Mouse (Mus musculus): Measurements from ENCODE around the gene Yipf2. TPM values are rescaled to one million over a fixed set of nuclear protein-coding genes. Genes with fewer than 3 reads are reported as not detected.

Gene Yipf2
- total and polyA plus RNA-seq, 2 experiments from 2014 or later, result 17.0 to 21.7 TPM

DNA sequence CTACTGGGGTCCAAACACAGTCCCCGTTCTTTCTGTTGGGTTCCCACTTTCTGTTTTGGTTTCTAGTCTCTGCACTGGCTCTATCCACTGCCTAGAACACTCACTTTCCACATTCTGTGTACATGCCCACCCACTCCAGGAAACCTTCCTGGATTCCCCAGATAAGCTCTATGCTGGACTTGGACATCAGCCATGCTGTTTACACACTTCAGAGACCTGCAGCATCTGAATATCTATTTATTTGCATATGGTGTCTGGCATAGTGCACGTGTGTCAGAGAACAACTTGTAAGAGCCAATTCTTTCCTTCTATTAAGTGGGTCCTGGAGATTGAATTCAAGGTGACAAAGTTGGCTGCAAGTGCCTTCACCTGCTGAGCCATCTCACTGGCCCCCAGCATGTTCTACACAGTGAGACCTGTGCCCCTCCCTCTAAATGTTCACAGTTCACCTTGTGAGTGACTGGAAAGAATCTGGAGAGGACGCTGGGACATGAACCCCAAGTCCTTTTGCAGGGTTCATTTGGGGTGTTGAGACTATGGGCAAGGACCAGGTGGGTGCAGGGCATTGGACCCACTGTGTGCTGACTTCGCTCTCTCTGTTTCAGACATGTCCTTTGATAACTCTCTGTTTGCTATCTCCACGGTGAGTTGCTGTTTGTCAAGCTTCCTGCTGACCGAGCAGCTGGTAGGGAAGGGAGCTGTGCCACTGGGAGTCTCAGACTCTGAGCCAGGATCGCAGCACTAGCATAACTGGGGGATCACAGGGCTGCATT is 52.5 kb downstream of the Yipf2 start:
- WGBS, result 82% methylated on average over 7 of the region's 7 CpGs

More for the DNA sequence above, 52.5 kb downstream of the Yipf2 start:
- no peaks in the 10 kb centered on the region for H3K4me1 ChIP-seq (ENCODE audit: insufficient read depth, low read length)
- H3K9ac ChIP-seq (replicated peaks; ENCODE audit: low read length, poor library complexity, severe bottlenecking), result no peak overlapping the region
- DNase-seq (ENCODE audit: low spot score) (no peak), ATAC-seq (ENCODE audit: low FRiP score) (no peak; the same call in 1 of the 2 replicates)
- no peak overlapping the region for H3K4me2 ChIP-seq (ENCODE audit: low read depth, low read length, poor library complexity, severe bottlenecking)
- no peaks in the 10 kb centered on the region for H3K36me3 ChIP-seq (ENCODE audit: insufficient read depth, low read length)
- H3K4me3 ChIP-seq (ENCODE audit: low read depth, low read length), result no peak overlapping the region
- no peaks in the 10 kb centered on the region for H3K9me3 ChIP-seq (ENCODE audit: low read length)
- H3K27me3 ChIP-seq (ENCODE audit: insufficient read depth, low read length), result no peaks in the 10 kb centered on the region
- no peak overlapping the region for H3K27ac ChIP-seq (ENCODE audit: low read depth, low read length)
- no peak for TF ChIP-seq CTCF (IDR thresholded peaks at IDR 0.05)

MicroRNA genes within 50 kb of the gene (microRNA counts, 519-probe panel; counts per million panel counts)
- 528 counts per million, percentile 58 among the panel's probes with 10 or more counts for microRNA mmu-miR-1946b

Small RNAs within 50 kb of the gene (microRNA-seq; reads per million reads assigned to microRNA genes)
- not detected for gene Mir1946b (ENCODE audit: borderline number of aligned reads)

Other genes with a start within 250 kb of the Yipf2 start
- gene Ilf3, start 225.0 kb downstream of the Yipf2 start, total RNA-seq (2014; rRNA removed), result 105 and 114 TPM in 2 replicates
- gene Ilf3, start 225.0 kb downstream of the Yipf2 start, polyA plus RNA-seq (2015; fragmentation: Nextera tagmentation; extraction: Ambion mirVana), result 198 and 201 TPM in 2 replicates
- 37.3 and 41.0 TPM in 2 replicates for gene Qtrt1, start 181.0 kb downstream of the Yipf2 start, total RNA-seq (2014; rRNA removed)
- 42.0 and 42.7 TPM in 2 replicates for gene Qtrt1, start 181.0 kb downstream of the Yipf2 start, polyA plus RNA-seq (2015; fragmentation: Nextera tagmentation; extraction: Ambion mirVana)
- gene Dnm2, start 167.9 kb downstream of the Yipf2 start, total RNA-seq (2014; rRNA removed), result 67.8 and 69.2 TPM in 2 replicates
- gene Dnm2, start 167.9 kb downstream of the Yipf2 start, polyA plus RNA-seq (2015; fragmentation: Nextera tagmentation; extraction: Ambion mirVana), result 52.8 and 59.2 TPM in 2 replicates
- 42.5 and 46.0 TPM in 2 replicates for gene Tmed1, start 82.6 kb downstream of the Yipf2 start, total RNA-seq (2014; rRNA removed)
- 51.1 and 64.7 TPM in 2 replicates for gene Tmed1, start 82.6 kb downstream of the Yipf2 start, polyA plus RNA-seq (2015; fragmentation: Nextera tagmentation; extraction: Ambion mirVana)
- 1.4 and 1.7 TPM in 2 replicates for gene AB124611, start 66.7 kb downstream of the Yipf2 start, total RNA-seq (2014; rRNA removed)
- gene AB124611, start 66.7 kb downstream of the Yipf2 start, polyA plus RNA-seq (2015; fragmentation: Nextera tagmentation; extraction: Ambion mirVana), result 0.68 and 0.98 TPM in 2 replicates
- gene Carm1, start 45.9 kb downstream of the Yipf2 start, total RNA-seq (2014; rRNA removed), result 85.3 and 97.4 TPM in 2 replicates
- gene Carm1, start 45.9 kb downstream of the Yipf2 start, polyA plus RNA-seq (2015; fragmentation: Nextera tagmentation; extraction: Ambion mirVana), result 23.0 and 27.3 TPM in 2 replicates
- 74.6 and 85.9 TPM in 2 replicates for gene Timm29, start 106 bp downstream of the Yipf2 start, total RNA-seq (2014; rRNA removed)
- gene Timm29, start 106 bp downstream of the Yipf2 start, polyA plus RNA-seq (2015; fragmentation: Nextera tagmentation; extraction: Ambion mirVana), result 61.8 and 62.1 TPM in 2 replicates
- 173 and 195 TPM in 2 replicates for gene Smarca4, start 23.3 kb upstream of the Yipf2 start, total RNA-seq (2014; rRNA removed)
- 80.8 and 84.9 TPM in 2 replicates for gene Smarca4, start 23.3 kb upstream of the Yipf2 start, polyA plus RNA-seq (2015; fragmentation: Nextera tagmentation; extraction: Ambion mirVana)
- gene Ldlr, start 130.7 kb upstream of the Yipf2 start, total RNA-seq (2014; rRNA removed), result 16.7 and 27.7 TPM in 2 replicates
- gene Ldlr, start 130.7 kb upstream of the Yipf2 start, polyA plus RNA-seq (2015; fragmentation: Nextera tagmentation; extraction: Ambion mirVana), result 9.6 and 10.3 TPM in 2 replicates
- 5.5 and 6.6 TPM in 2 replicates for gene Spc24, start 167.5 kb upstream of the Yipf2 start, total RNA-seq (2014; rRNA removed)
- gene Spc24, start 167.5 kb upstream of the Yipf2 start, polyA plus RNA-seq (2015; fragmentation: Nextera tagmentation; extraction: Ambion mirVana), result 6.3 and 8.2 TPM in 2 replicates
- gene Kank2, start 205.9 kb upstream of the Yipf2 start, total RNA-seq (2014; rRNA removed), result 14.9 and 15.2 TPM in 2 replicates
- 2.9 TPM in 2 replicates for gene Kank2, start 205.9 kb upstream of the Yipf2 start, polyA plus RNA-seq (2015; fragmentation: Nextera tagmentation; extraction: Ambion mirVana)
- gene Angptl8, start 242.7 kb upstream of the Yipf2 start, total RNA-seq (2014; rRNA removed), result not detected in 2 replicates
- gene Angptl8, start 242.7 kb upstream of the Yipf2 start, polyA plus RNA-seq (2015; fragmentation: Nextera tagmentation; extraction: Ambion mirVana), result 0.20 and 0.48 TPM in 2 replicates

Measured in midbrain, postnatal 0 days (tissue).